Mouse (Mus musculus): ENCODE measurements at regions not wholly inside any gene's neighbourhood (a gene's known extent, or its start where the extent isn't known, plus 50 kb on each side); places are given as distances from the start of the nearest gene placed in this dataset.

DNA sequence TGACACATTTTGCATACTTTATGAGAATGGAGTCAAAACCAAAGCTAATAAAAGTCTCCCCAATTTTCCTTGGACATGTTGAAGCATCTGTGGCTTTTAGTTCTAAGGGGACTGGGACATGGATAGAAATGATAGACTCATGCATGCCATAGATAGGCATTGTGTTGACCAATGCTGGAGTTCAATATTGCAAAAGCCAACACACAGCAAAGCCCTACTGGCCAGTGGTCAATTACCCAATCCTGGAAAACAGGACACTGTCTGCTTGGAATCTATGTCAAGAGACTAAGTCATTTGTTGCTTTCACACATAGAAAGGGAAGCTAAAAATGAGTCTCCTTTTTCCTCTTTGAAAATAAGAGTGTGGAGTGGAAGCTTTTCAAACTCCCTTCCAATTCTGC, 99.1 kb upstream of the Fam204a start:
- TF ChIP-seq CTCF (IDR thresholded peaks at IDR 0.05; ENCODE audit: borderline replicate concordance, insufficient read depth, low read depth, low read length) (no peak), POLR2A (IDR thresholded peaks at IDR 0.05; ENCODE audit: borderline replicate concordance, insufficient read depth, low read length) (no peak)
